Mouse (Mus musculus) thymus, postnatal 14 days (tissue): ENCODE data around the gene Ptprq.

ENCODE experiments used
- DNase-seq: peaks from one replicate; pipeline ENCODE4 v3.0.0; 2021

The Ptprq gene

DNA sequence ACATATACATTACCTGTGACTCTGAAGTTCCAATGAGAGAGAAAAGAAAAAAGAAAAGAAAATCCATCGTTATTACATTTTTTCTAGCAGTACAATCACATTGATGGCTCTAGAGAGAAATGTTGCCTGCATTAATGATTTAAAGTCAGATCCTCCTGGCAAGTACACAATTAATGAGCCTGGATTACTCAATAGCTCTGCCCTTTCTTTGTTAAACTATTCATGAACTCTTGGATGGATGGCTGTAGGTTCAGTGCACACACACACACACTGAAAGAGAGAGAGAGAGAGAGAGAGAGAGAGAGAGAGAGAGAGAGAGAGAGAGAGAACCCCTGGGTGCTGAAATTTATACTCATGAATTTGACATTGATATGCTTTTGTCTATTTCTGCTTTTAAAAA, at the start of gene Ptprq:
TSS of gene Ptprq (minus strand) at position 246 of the 400 bp plus-strand sequence.
- DNase-seq: no peak

GRCm38 (mm10) chr10:107759624-107760023, 39.8 kb upstream of the Ptprq start:
- no peak for DNase-seq

- no peak for DNase-seq
Observed at GRCm38 (mm10) chr10:107753471-107753870, 33.6 kb upstream of the Ptprq start.

DNA sequence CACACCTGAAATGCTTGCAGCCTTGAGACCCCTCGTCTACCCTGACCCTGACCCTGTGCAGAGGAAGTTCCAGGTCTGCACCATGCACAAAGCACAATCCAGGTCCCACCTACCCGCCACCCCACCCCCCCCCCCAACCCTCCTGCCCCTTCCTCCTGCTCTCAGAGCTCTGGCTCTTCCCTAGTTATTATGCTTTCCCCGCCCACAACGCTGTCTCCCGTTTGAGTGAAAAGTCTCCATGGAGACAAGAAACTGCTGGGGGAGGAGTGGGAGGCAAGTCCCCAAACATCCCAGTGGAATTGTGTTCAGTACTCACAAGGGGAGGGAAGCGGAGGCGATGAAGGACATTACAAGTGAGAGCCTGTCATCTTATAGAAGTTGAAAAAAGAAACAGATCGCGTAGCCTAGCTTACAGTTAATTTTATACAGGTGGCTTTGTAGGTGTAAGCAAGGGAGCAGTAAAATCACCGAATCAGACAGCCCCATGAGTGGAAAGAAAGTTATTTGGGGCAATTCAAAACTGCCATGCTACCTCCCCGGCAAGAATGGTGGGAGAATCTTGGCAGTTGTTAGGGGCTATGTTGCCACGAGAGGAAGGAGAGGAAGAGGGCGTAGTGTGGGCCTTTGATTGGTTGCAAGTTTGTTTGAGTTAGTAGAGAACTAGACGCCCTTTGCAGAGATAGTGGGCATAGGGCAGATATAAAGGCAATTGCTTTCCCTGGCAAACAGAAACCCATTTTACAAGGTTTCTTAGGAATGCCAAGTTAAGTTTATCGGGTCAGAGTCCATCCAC, 32.7 kb upstream of the Ptprq start:
- DNase-seq: no peak

- DNase-seq: no peak
Observed at GRCm38 (mm10) chr10:107751944-107752343, 32.1 kb upstream of the Ptprq start.

GRCm38 (mm10) chr10:107747566-107747965, 27.7 kb upstream of the Ptprq start:
- DNase-seq: no peak

DNA sequence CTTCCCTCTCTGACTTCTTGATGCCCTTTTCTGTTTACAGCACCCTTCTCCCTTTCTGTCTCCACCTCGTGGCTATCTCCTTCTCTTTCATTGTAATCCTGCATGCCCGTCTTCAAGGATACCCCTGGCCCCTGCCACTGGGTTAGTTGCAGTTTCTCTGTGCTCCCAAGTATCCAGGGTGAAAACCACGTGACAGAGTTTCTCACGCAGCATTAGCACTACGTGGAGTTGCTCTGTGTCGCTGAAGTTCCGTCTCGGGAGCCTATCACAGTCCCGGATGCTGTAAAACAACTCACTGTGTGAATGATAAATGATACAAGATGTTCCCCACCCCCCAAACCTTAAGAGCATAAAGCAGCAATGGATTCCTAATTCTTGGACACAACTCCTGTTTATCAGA, 26.9 kb upstream of the Ptprq start:
- DNase-seq: no peak

DNA sequence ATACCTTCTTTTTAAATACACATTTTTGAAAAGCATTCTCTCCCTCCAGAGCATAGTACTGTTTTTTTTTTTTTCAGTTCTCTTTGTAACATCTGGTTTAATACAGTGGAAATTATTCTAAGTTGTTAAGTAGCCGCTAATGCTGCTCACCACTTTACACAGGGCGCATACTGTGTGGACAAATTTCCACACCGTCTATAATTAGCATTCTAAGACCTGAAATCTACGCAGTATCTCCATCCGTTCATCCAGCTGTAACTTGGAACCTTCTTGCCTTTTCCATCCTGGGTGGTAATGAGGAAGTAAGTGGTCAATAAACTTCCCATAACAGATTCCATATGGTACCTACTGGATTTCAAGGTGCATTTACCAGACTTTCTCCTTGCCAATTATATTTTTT, 20.0 kb upstream of the Ptprq start:
- DNase-seq: no peak

GRCm38 (mm10) chr10:107737743-107738142, 17.9 kb upstream of the Ptprq start:
- DNase-seq: no peak

DNA sequence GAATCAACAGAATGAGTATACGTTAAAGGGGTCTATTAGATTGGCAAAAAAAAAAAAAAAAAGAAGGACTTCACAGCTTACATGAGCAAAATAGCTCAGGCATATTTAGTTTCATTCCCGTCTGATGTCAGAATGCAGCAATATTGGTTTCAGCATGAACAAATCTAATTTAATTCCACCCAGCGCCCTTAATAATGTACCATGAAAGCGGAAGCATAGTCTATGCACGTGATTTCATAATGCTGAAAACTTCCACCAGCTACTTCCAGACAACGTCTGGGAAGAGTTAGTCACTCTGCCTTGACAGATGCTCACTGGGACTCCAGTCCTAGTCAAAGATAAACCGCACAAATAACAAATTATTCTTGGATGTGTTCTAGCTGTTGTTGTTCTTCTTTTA, 15.6 kb upstream of the Ptprq start:
- no peak for DNase-seq

GRCm38 (mm10) chr10:107734327-107734726, 14.5 kb upstream of the Ptprq start:
- no peak for DNase-seq

GRCm38 (mm10) chr10:107725631-107726030, 5.8 kb upstream of the Ptprq start:
- DNase-seq: no peak

GRCm38 (mm10) chr10:107704443-107704842, 15.4 kb downstream of the Ptprq start:
- DNase-seq: no peak

DNA sequence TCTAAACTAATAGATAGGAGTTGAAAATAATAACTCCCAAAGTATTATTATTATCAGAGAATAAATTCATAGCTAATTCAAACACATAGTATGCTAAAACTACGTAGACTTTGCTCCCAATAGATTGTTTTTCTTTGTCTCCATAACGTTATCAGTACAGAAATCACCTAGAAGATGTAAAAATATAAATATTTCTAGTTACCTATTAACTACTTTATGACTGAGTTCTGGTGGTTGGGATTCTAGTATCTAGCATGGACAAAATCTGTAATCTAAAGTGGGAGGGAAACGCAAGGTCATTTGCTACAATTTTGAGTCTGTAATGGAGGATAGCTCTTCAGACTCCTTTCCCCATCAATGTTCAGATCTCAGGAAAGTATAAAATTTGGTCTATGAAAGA, 18.9 kb downstream of the Ptprq start:
- DNase-seq: no peak

- no peak for DNase-seq
Observed at GRCm38 (mm10) chr10:107698716-107699115, 21.1 kb downstream of the Ptprq start.

GRCm38 (mm10) chr10:107697177-107697576, 22.7 kb downstream of the Ptprq start:
- no peak for DNase-seq

- no peak for DNase-seq
Observed at GRCm38 (mm10) chr10:107687382-107687781, 32.5 kb downstream of the Ptprq start.

GRCm38 (mm10) chr10:107675994-107676393, 43.9 kb downstream of the Ptprq start:
- DNase-seq: no peak

- no peak for DNase-seq
Observed at GRCm38 (mm10) chr10:107668374-107669094, 51.3 kb downstream of the Ptprq start.

GRCm38 (mm10) chr10:107662372-107663065, 57.3 kb downstream of the Ptprq start:
- no peak for DNase-seq

- no peak for DNase-seq
Observed at GRCm38 (mm10) chr10:107661970-107662369, 57.9 kb downstream of the Ptprq start.

DNA sequence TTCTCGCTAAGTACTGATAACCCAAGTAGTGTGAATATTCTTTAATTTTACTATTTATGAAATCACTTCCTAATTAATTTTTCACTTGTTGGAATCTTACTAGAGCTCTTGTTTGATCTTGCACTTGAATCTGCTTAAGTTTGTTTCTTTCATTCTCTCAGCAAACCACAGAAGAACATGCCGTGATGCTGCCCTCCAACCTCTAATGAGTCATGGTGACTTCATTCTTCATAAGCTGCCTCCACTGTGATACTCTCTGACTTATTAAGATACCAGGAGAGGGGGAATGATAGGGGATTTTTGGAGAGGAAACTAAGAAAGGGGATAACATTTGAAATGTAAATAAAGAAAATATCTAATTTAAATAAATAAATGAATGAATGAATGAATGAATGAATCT, 60.7 kb downstream of the Ptprq start:
- DNase-seq: no peak

- no peak for DNase-seq
Observed at GRCm38 (mm10) chr10:107649687-107650086, 70.2 kb downstream of the Ptprq start.

GRCm38 (mm10) chr10:107628104-107628503, 91.7 kb downstream of the Ptprq start:
- no peak for DNase-seq
